Mouse (Mus musculus): ENCODE measurements around the gene Trp53rkb.

Gene Trp53rkb

GRCm38 (mm10) chr2:166835581-166835980 lies 43.2 kb downstream of the Trp53rkb start:
- DNase-seq: no peak

GRCm38 (mm10) chr2:166841813-166842212 lies 49.5 kb downstream of the Trp53rkb start:
- no peak for DNase-seq
